Mouse (Mus musculus) heart, postnatal 0 days (tissue): ENCODE measurements around the gene Ptgir.

ENCODE experiments used
- CTCF ChIP-seq: IDR thresholded peaks from 2 replicates; pipeline ENCODE4 v1.5.1; 2016; ENCODE audit warnings: antibody characterized with exemption, control low read depth, low read depth
- EP300 ChIP-seq: IDR thresholded peaks from 2 replicates; pipeline ENCODE4 v1.6.1; 2016; ENCODE audit warnings: antibody characterized with exemption, low read depth

- TF ChIP-seq CTCF (no peak), EP300 (no peak)
These were observed 15.8 kb upstream of the Ptgir start for GRCm38 (mm10) chr7:16890536-16890935.
